Mouse (Mus musculus): ENCODE data around the gene Evpl. TPM values are rescaled to one million over a fixed set of nuclear protein-coding genes. Genes with fewer than 3 reads are reported as not detected.
A peak's percentile ranks its signal among the peaks of the same experiment; 100 is the strongest.

Evpl gene
- polyA plus RNA-seq, 1 experiment: not detected

DNA sequence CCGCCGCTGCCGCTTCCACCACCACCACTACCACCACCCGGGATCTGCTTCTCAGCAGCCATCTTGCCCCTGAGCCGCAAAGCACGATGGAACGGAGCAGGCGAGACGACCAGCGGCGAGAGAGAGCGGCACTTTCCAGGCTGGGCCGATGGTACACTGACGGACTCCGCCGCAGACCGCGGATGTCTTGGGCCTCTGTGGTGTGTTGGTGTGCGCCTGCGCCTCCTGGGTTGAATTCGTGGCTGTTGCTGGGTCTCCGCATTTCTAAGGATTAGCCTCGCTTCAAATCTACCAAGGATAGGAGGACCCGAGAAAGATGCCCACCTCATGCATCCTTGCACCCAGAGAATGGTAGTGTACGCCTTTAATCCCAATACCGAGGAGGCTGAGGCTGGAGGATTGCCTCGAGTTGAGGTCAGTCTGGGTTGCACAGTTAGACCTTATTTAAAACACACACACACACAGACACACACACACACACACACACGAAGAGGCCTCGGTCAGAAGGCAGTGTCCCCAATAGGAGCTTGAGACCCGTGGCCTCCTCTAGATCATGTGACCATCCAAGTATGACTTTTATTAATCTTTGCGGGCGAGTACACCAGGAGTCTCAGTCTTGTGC, 36.3 kb upstream of the Evpl start, which contains the start of gene Srp68:
Gene Srp68 (minus strand): TSS at position 173 of the 622 bp plus-strand sequence.
- WGBS: 1% methylated on average over 32 of the region's 32 CpGs
- TF ChIP-seq CTCF (IDR thresholded peaks at IDR 0.05; ENCODE audit: insufficient read depth, low read depth, low read length) (no peak), POLR2A (IDR thresholded peaks at IDR 0.05; ENCODE audit: insufficient read depth, low read depth, low read length) (peak; percentile 58)
- H3K4me1 ChIP-seq (ENCODE audit: control insufficient read depth, insufficient read depth, low read length): peaks cover 10% of the 10 kb centered on the region
- peak within 1 kb of the TSS; percentile 95 for H3K27ac ChIP-seq (ENCODE audit: insufficient read depth, low read depth, low read length)
- H3K4me3 ChIP-seq (ENCODE audit: insufficient read depth, low read depth, low read length): peak within 1 kb of the TSS; percentile 80

DNA sequence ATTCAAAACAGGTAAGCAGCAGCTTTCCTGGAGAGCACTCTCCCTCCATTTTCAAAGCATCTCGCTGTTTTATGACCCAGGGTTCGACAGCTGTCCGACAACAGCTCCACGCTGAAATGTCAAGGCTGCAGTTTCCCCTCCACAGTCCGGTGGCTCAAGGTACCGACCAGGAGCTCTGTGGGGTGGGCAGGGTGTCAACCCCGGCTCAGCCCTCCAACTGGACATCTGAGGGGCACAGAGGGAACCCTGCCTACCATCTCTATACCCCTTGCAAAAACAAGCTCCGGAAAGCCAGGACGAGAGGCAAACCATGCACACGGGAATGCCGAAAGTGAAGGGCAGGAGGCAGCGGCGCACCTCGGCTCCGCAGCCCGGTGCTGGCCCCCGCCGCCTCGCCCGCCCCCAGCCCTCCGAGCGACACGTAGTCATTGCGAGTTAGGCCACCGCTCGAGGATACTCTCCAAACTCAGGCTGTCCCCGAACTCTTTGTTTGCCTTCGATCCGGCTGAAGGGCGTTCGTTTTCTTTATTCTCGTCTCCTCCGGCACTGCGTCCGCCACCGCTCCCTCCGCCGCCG, 35.7 kb upstream of the Evpl start:
- H3K4me3 ChIP-seq (ENCODE audit: insufficient read depth, low read depth, low read length): peak overlapping the region; percentile 80
- under 1% methylated on average over 39 of the region's 39 CpGs for WGBS
- no peak overlapping the region for H3K27ac ChIP-seq (ENCODE audit: insufficient read depth, low read depth, low read length)
- no peak for TF ChIP-seq CTCF (IDR thresholded peaks at IDR 0.05; ENCODE audit: insufficient read depth, low read depth, low read length)
- TF ChIP-seq POLR2A (IDR thresholded peaks at IDR 0.05; ENCODE audit: insufficient read depth, low read depth, low read length): no peak
- peaks cover 10% of the 10 kb centered on the region for H3K4me1 ChIP-seq (ENCODE audit: control insufficient read depth, insufficient read depth, low read length)

DNA sequence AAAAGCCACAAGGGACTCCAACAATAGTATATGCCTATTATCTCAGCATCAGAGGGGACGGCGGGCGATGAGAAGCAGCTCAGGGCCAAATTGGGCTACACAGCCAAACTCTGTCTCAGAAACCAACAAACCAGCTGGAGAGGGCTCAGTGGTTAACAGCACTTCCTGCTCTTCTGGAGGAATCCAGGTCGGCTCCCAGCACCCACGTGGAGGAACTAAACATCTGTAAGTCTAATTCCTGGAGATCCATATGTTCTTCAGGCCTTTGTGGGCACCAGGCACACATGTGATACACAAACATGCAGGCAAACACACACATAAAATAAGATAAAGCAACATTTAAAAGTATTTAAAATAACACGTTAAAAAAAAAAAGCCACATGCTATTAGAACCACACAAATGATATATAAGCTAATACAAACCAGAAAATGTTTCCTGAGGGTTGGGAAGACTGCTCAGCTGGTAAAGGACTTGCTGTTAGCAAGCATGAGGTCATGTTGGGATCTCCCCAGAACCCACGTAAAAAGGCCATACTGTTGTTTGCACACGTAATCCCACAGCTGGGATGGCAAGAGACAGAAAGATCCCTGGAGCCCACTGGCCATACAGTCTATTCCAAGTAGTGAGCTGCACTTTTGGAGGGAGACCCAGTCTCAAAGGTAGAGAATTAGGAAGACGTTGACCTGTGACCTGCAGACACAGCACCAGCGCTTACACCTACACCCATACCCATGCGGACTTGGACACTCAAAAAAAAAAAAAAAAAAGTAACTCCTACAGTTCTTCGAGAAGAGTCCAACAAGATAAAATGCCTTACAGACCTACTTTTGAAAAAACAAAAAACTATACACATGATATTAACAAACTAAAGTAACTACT, 35.0 kb upstream of the Evpl start:
- no peak for TF ChIP-seq POLR2A (IDR thresholded peaks at IDR 0.05; ENCODE audit: insufficient read depth, low read depth, low read length)
- TF ChIP-seq CTCF (IDR thresholded peaks at IDR 0.05; ENCODE audit: insufficient read depth, low read depth, low read length): no peak
- 45% methylated on average over 12 of the region's 12 CpGs for WGBS
- Histone ChIP-seq H3K4me3 (ENCODE audit: insufficient read depth, low read depth, low read length) (peak overlapping the region; percentile 80), H3K4me1 (ENCODE audit: control insufficient read depth, insufficient read depth, low read length) (peaks cover 10% of the 10 kb centered on the region), H3K27ac (ENCODE audit: insufficient read depth, low read depth, low read length) (no peak overlapping the region)

DNA sequence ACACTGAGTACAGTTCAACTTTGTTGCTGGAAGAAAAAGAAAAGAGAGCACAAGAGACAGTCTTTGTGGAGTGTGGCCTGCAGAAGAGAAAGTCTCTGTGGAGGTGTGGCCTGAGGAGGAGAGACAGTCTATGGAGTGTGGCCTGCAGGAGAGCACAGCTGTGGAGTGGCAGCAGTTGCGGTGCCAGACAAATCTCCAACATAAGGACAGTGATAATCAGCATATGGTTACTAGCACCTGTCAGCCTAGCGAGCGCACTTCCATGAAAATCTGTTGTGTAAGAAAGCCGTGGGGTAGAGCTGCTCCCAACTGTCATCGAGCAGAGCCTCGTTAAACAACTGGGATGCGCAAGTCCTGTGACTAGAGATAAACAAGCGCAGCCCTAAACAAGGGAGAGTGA, 31.7 kb upstream of the Evpl start:
- WGBS: 90% methylated on average over 8 of the region's 8 CpGs
- Histone ChIP-seq H3K4me1 (ENCODE audit: control insufficient read depth, insufficient read depth, low read length) (peaks cover 10% of the 10 kb centered on the region), H3K27ac (ENCODE audit: insufficient read depth, low read depth, low read length) (no peak overlapping the region), H3K4me3 (ENCODE audit: insufficient read depth, low read depth, low read length) (no peak overlapping the region)
- TF ChIP-seq POLR2A (IDR thresholded peaks at IDR 0.05; ENCODE audit: insufficient read depth, low read depth, low read length): no peak
- TF ChIP-seq CTCF (IDR thresholded peaks at IDR 0.05; ENCODE audit: insufficient read depth, low read depth, low read length): no peak

DNA sequence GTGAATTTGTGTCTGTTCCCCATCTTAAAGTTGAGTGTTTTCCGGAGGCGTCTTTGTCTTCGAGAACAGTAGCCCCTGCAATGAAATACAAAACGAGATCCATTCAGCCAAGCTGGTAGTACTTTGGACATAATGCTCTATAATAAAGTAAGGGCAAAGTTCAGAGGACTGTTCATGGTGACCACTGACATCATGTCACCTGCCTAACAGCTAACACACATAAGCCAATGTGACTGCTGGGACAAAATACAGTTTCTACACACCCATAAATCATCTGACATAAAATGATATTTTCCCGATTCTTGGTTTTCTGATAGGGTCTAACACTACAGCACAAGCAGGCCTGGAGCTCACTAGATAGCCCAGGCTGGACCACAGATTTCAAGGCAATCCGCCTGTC, 30.4 kb upstream of the Evpl start:
- Histone ChIP-seq H3K27ac (ENCODE audit: insufficient read depth, low read depth, low read length) (no peak overlapping the region), H3K4me1 (ENCODE audit: control insufficient read depth, insufficient read depth, low read length) (peaks cover 10% of the 10 kb centered on the region), H3K4me3 (ENCODE audit: insufficient read depth, low read depth, low read length) (no peak overlapping the region)
- TF ChIP-seq CTCF (IDR thresholded peaks at IDR 0.05; ENCODE audit: insufficient read depth, low read depth, low read length) (no peak), POLR2A (IDR thresholded peaks at IDR 0.05; ENCODE audit: insufficient read depth, low read depth, low read length) (no peak)
- 93% methylated on average over 6 of the region's 6 CpGs for WGBS

DNA sequence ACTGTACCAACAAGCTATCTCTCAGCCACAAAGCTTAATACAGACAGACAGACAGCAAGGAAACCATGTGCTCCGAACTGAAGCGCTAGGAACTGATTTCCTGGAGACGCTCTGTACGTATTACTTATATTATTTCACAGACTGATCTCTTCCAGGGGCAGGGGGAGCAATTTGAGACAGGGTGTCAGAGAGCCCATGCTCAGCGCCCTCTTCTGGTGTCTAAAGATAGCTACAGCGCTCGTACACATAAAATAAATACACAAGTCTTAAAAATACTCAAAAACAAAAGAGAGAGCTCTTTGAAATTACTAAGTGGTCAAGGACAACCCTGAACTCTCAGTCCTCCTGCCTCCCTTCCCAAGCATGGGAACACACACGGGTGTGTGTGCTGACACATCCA, 29.8 kb upstream of the Evpl start:
- 83% methylated on average over 8 of the region's 8 CpGs for WGBS
- H3K4me3 ChIP-seq (ENCODE audit: insufficient read depth, low read depth, low read length): no peak overlapping the region
- H3K4me1 ChIP-seq (ENCODE audit: control insufficient read depth, insufficient read depth, low read length): peaks cover 10% of the 10 kb centered on the region
- TF ChIP-seq POLR2A (IDR thresholded peaks at IDR 0.05; ENCODE audit: insufficient read depth, low read depth, low read length) (no peak), CTCF (IDR thresholded peaks at IDR 0.05; ENCODE audit: insufficient read depth, low read depth, low read length) (no peak)
- H3K27ac ChIP-seq (ENCODE audit: insufficient read depth, low read depth, low read length): no peak overlapping the region

DNA sequence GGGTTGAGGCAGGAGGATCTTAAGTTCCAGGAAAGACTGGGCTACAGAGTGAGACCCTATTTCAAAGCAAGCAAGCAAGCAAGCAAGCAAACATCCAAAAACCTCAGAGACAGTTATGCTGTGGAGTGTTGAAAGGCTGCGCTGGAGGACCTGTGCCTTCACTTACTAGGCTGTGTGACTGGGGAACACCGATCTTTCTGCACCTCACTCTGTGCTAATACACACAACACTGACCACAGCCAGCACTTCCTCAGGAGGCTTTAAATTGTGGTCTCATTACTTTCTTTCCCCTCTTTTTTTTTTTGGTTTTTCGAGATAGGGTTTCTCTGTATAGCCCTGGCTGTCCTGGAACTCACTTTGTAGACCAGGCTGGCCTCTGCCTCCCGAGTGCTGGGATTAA, 28.0 kb upstream of the Evpl start:
- Histone ChIP-seq H3K4me1 (ENCODE audit: control insufficient read depth, insufficient read depth, low read length) (peaks cover 2% of the 10 kb centered on the region), H3K27ac (ENCODE audit: insufficient read depth, low read depth, low read length) (no peak overlapping the region), H3K4me3 (ENCODE audit: insufficient read depth, low read depth, low read length) (no peak overlapping the region)
- WGBS: 86% methylated on average over 4 of the region's 4 CpGs
- TF ChIP-seq POLR2A (IDR thresholded peaks at IDR 0.05; ENCODE audit: insufficient read depth, low read depth, low read length): no peak
- TF ChIP-seq CTCF (IDR thresholded peaks at IDR 0.05; ENCODE audit: insufficient read depth, low read depth, low read length): no peak

DNA sequence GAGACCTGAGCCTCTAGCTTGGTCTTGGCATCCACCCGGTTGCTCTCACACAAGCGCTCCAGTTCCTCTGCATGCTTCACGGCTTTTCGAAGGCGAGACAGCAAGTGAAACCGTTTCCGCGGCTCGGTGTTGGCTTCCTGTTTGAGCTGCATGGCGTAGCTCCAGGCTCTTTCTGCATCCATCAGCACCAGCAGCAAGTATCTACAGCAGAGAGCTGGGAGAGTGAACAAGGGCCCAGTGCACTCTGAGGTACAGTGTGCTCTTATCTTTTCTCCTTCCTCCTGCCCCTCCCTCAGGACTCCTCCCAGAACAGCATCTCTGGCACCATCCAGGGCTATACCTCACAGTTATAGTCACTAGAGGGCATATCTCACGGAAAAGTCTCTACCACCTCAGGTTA, 27.5 kb upstream of the Evpl start:
- WGBS: 76% methylated on average over 11 of the region's 11 CpGs
- H3K4me3 ChIP-seq (ENCODE audit: insufficient read depth, low read depth, low read length): no peak overlapping the region
- no peak overlapping the region for H3K27ac ChIP-seq (ENCODE audit: insufficient read depth, low read depth, low read length)
- TF ChIP-seq POLR2A (IDR thresholded peaks at IDR 0.05; ENCODE audit: insufficient read depth, low read depth, low read length) (no peak), CTCF (IDR thresholded peaks at IDR 0.05; ENCODE audit: insufficient read depth, low read depth, low read length) (no peak)
- H3K4me1 ChIP-seq (ENCODE audit: control insufficient read depth, insufficient read depth, low read length): no peaks in the 10 kb centered on the region; the same call in 1 of the 2 replicates

DNA sequence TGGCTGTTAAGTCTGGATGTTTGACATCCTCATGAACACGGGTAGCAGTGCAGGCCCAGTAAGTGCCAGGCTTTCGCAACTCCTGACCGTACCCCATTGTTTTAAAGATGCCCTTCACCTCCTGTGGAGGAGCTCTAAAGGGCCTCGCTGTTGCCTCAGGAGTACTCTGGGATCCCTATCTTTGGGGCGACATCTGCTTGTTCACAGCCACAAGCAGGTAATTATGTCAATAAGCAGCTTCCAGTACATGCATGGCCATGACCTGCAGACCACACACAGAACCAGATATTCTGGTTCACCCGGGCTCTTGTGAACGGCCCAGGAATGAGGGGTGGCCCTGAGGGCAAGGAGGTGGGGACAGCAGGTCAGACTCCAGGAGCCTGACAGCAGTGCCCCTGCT, 22.4 kb upstream of the Evpl start:
- no peak overlapping the region for H3K4me3 ChIP-seq (ENCODE audit: insufficient read depth, low read depth, low read length)
- TF ChIP-seq POLR2A (IDR thresholded peaks at IDR 0.05; ENCODE audit: insufficient read depth, low read depth, low read length): no peak
- TF ChIP-seq CTCF (IDR thresholded peaks at IDR 0.05; ENCODE audit: insufficient read depth, low read depth, low read length): no peak
- H3K27ac ChIP-seq (ENCODE audit: insufficient read depth, low read depth, low read length): no peak overlapping the region
- WGBS: 81% methylated on average over 7 of the region's 7 CpGs
- H3K4me1 ChIP-seq (ENCODE audit: control insufficient read depth, insufficient read depth, low read length): peaks cover 15% of the 10 kb centered on the region

Measured in olfactory bulb, adult 2 months (tissue).